9 mouse cellular contexts compared by ENCODE assay signal in the genomic region with DNA sequence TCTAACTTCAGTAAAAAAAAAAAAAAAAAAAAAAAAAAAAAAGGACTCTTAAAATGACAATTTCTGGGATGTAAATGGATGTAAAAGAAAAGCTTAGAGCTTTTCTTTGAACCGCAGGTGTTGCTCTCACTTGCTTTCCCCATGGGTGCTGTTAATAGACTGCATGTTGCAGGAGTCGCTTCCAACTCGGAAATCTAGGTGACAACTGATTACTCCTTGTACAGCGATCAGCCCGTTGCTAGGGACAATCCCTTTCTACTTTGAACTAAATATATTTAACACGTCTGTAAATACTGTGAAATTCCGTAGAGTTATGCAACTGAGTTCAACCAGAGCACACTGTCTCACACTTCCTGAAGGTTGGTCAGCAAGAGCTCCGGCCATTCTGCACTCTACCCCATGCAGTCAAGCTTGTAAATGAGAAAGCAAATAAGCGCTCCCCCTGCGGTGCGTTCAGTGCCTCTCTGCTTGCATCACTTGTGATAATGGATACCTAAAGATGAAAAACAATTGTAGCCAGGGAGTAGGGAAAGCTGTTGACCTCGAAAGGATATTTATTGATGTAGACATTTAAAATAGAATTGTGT.
DNase-seq lines count a peak whose midpoint lies in the region; ATAC-seq lines count a peak whose summit lies in the region.
"Had no signal": no experiment of that assay in that cellular context is flagged by ENCODE, and none has a peak within 500 bp of the region (broad histone marks: within the 10 kb centered on the region; RNA-seq: fewer than 3 reads in every experiment).

No protein-coding gene starts in this region.

- no peak for DNase-seq in kidney, postnatal 25 days
- DNase-seq in embryo, embryonic 10 days (ENCODE audit: low spot score) = peak; percentile 52
- DNase-seq in testis, postnatal 14 days (ENCODE audit: low spot score) = no peak
- no peak for DNase-seq in kidney, adult 9 months
- DNase-seq in thymus, postnatal 0 days (ENCODE audit: low spot score) = no peak

- no peaks in the 10 kb centered on the region for H3K27me3 ChIP-seq in kidney, embryonic 15.5 days
- H3K27me3 ChIP-seq in hindbrain, embryonic 13.5 days = no peaks in the 10 kb centered on the region
- no peaks in the 10 kb centered on the region for H3K27me3 ChIP-seq in midbrain, embryonic 16.5 days (ENCODE audit: control insufficient read depth, insufficient read depth, low read depth, low read length)
- H3K27me3 ChIP-seq: lung, embryonic 15.5 days had no signal

- no peaks in the 10 kb centered on the region for H3K36me3 ChIP-seq in kidney, embryonic 15.5 days
- H3K36me3 ChIP-seq in hindbrain, embryonic 13.5 days = no peaks in the 10 kb centered on the region
- no peaks in the 10 kb centered on the region for H3K36me3 ChIP-seq in midbrain, embryonic 16.5 days (ENCODE audit: control insufficient read depth, insufficient read depth, low read length)
- H3K36me3 ChIP-seq: lung, embryonic 15.5 days had no signal

- H3K9ac ChIP-seq in kidney, embryonic 15.5 days = no peak overlapping the region
- H3K9ac ChIP-seq in hindbrain, embryonic 13.5 days = no peak overlapping the region
- H3K9ac ChIP-seq in midbrain, embryonic 16.5 days (ENCODE audit: low read depth, low read length) = peak overlapping the region; percentile 35; the same call in 1 of the 2 replicates
- H3K9ac ChIP-seq: lung, embryonic 15.5 days had no signal

- no peaks in the 10 kb centered on the region for H3K9me3 ChIP-seq in kidney, embryonic 15.5 days (replicated peaks)
- no peaks in the 10 kb centered on the region for H3K9me3 ChIP-seq in hindbrain, embryonic 13.5 days
- H3K9me3 ChIP-seq in midbrain, embryonic 16.5 days (replicated peaks; ENCODE audit: control insufficient read depth, low read length, poor library complexity, severe bottlenecking) = no peaks in the 10 kb centered on the region
- H3K9me3 ChIP-seq: lung, embryonic 15.5 days had no signal

- ATAC-seq in kidney, embryonic 15.5 days (replicated peaks; ENCODE audit: low FRiP score) = peak; percentile 88
- peak; percentile 59; the same call in 1 of the 2 replicates for ATAC-seq in hindbrain, embryonic 13.5 days (ENCODE audit: low FRiP score)
- ATAC-seq in midbrain, embryonic 16.5 days = peak; percentile 62; the same call in 1 of the 2 replicates

- H3K27ac ChIP-seq in kidney, embryonic 15.5 days = no peak overlapping the region
- no peak overlapping the region for H3K27ac ChIP-seq in hindbrain, embryonic 13.5 days
- no peak overlapping the region for H3K27ac ChIP-seq in midbrain, embryonic 16.5 days (ENCODE audit: low read length)
- H3K27ac ChIP-seq: lung, embryonic 15.5 days had no signal

- peak overlapping the region; percentile 41 for H3K4me2 ChIP-seq in kidney, embryonic 15.5 days
- peak overlapping the region; percentile 45 for H3K4me2 ChIP-seq in hindbrain, embryonic 13.5 days
- H3K4me2 ChIP-seq in midbrain, embryonic 16.5 days (ENCODE audit: low read length) = peak overlapping the region; percentile 56
- H3K4me2 ChIP-seq: lung, embryonic 15.5 days had no signal

- WGBS in kidney, embryonic 15.5 days = 4% methylated on average over 12 of the region's 12 CpGs
- 7% methylated on average over 12 of the region's 12 CpGs for WGBS in hindbrain, embryonic 13.5 days
- 4% methylated on average over 12 of the region's 12 CpGs for WGBS in midbrain, embryonic 16.5 days

- H3K4me1 ChIP-seq in kidney, embryonic 15.5 days = no peaks in the 10 kb centered on the region
- peaks cover 10% of the 10 kb centered on the region for H3K4me1 ChIP-seq in hindbrain, embryonic 13.5 days (replicated peaks)
- H3K4me1 ChIP-seq in midbrain, embryonic 16.5 days (ENCODE audit: control insufficient read depth, insufficient read depth, low read length) = 0 out of 2 replicates have a peak, but pooled peaks cover 3% of the 10 kb centered on the region
- H3K4me1 ChIP-seq: lung, embryonic 15.5 days had no signal

- peak overlapping the region; percentile 15; the same call in 1 of the 2 replicates for H3K4me3 ChIP-seq in kidney, embryonic 15.5 days (replicated peaks)
- H3K4me3 ChIP-seq in hindbrain, embryonic 13.5 days = peak overlapping the region; percentile 18
- H3K4me3 ChIP-seq in midbrain, embryonic 16.5 days (ENCODE audit: low read depth, low read length) = peak overlapping the region; percentile 29
- H3K4me3 ChIP-seq: lung, embryonic 15.5 days had no signal
